Mouse (Mus musculus): ENCODE measurements around the gene Nfya.

Nfya gene

GRCm38 (mm10) chr17:48430394-48430793 is 20.7 kb upstream of the Nfya start:
- no peak for DNase-seq (ENCODE audit: low spot score in 2 of 2)

- DNase-seq (ENCODE audit: low spot score in 2 of 2), result peak in 1 of 2 experiments; percentile 37
Measured at GRCm38 (mm10) chr17:48427852-48428530, 18.3 kb upstream of the Nfya start.

- peak in 1 of 2 experiments; percentile 16 for DNase-seq (ENCODE audit: low spot score in 2 of 2)
Measured at GRCm38 (mm10) chr17:48426991-48427750, 17.5 kb upstream of the Nfya start.

- peak in 1 of 2 experiments; percentile 47 for DNase-seq (ENCODE audit: low spot score in 2 of 2)
Measured at GRCm38 (mm10) chr17:48425823-48426612, 16.3 kb upstream of the Nfya start.

- no peak for DNase-seq (ENCODE audit: low spot score in 2 of 2)
Measured at GRCm38 (mm10) chr17:48424237-48424636, 14.5 kb upstream of the Nfya start.

- no peak for DNase-seq (ENCODE audit: low spot score in 2 of 2)
Measured at GRCm38 (mm10) chr17:48419571-48419970, 9.9 kb upstream of the Nfya start.

- no peak for DNase-seq (ENCODE audit: low spot score in 2 of 2)
Measured at GRCm38 (mm10) chr17:48418781-48419180, 9.1 kb upstream of the Nfya start.

- no peak for DNase-seq (ENCODE audit: low spot score in 2 of 2)
Measured at GRCm38 (mm10) chr17:48418174-48418573, 8.5 kb upstream of the Nfya start.

GRCm38 (mm10) chr17:48417521-48417920 is 7.8 kb upstream of the Nfya start:
- no peak for DNase-seq (ENCODE audit: low spot score in 2 of 2)

GRCm38 (mm10) chr17:48416425-48417195 is 6.9 kb upstream of the Nfya start:
- peak; percentile 68 to 79 for DNase-seq (ENCODE audit: low spot score in 2 of 2)

- DNase-seq (ENCODE audit: low spot score in 2 of 2), result no peak
Measured at GRCm38 (mm10) chr17:48416011-48416410, 6.3 kb upstream of the Nfya start.

GRCm38 (mm10) chr17:48411241-48411640 is 1.5 kb upstream of the Nfya start:
- no peak for DNase-seq (ENCODE audit: low spot score in 2 of 2)

- no peak for DNase-seq (ENCODE audit: low spot score in 2 of 2)
Measured at GRCm38 (mm10) chr17:48410299-48410785, 636 bp upstream of the Nfya start.

- peak; percentile 81 for DNase-seq (ENCODE audit: low spot score in 2 of 2)
Measured at GRCm38 (mm10) chr17:48408526-48409291, 997 bp downstream of the Nfya start.

- DNase-seq (ENCODE audit: low spot score in 2 of 2), result no peak
Measured at GRCm38 (mm10) chr17:48407910-48408525, 1.7 kb downstream of the Nfya start.

GRCm38 (mm10) chr17:48407154-48407553 is 2.6 kb downstream of the Nfya start:
- no peak for DNase-seq (ENCODE audit: low spot score in 2 of 2)

- DNase-seq (ENCODE audit: low spot score in 2 of 2), result no peak
Measured at GRCm38 (mm10) chr17:48404706-48405105, 5.0 kb downstream of the Nfya start.

- no peak for DNase-seq (ENCODE audit: low spot score in 2 of 2)
Measured at GRCm38 (mm10) chr17:48403848-48404247, 5.9 kb downstream of the Nfya start.

- DNase-seq (ENCODE audit: low spot score in 2 of 2), result no peak
Measured at GRCm38 (mm10) chr17:48402751-48403150, 7.0 kb downstream of the Nfya start.

- no peak for DNase-seq (ENCODE audit: low spot score in 2 of 2)
Measured at GRCm38 (mm10) chr17:48401710-48402109, 8.0 kb downstream of the Nfya start.
